Mouse (Mus musculus) gastrocnemius, postnatal 10 days (tissue): ENCODE data around the gene Il17rb. TPM values are rescaled to one million over a fixed set of nuclear protein-coding genes. Genes with fewer than 3 reads are reported as not detected.
A peak's percentile ranks its signal among the peaks of the same experiment; 100 is the strongest.

Source experiments
- DNase-seq: peaks from one replicate; pipeline ENCODE4 v3.0.0; 2021; ENCODE audit warnings: mixed read lengths
- long read RNA-seq, 2 experiments: library from polyadenylated mRNA; stranded (forward); transcript quantifications; one replicate each; pipeline ENCODE4 v2.0.0; 2021
- total RNA-seq, 2 experiments: library from RNA; stranded (reverse); gene quantifications; 2 replicates each; pipeline ENCODE4 v1.2.3; 2021

The Il17rb gene
- under 1 TPM in 1 of 2 experiments, not detected in 1; 0.16 TPM for total RNA-seq
- long read RNA-seq, experiment 1, partial matches to known transcripts, result 0 of 1 reads
- long read RNA-seq, experiment 1, other reads (novel, unspliced or antisense), result 1 of 1 reads
- long read RNA-seq, experiment 2, result 0 reads

DNA sequence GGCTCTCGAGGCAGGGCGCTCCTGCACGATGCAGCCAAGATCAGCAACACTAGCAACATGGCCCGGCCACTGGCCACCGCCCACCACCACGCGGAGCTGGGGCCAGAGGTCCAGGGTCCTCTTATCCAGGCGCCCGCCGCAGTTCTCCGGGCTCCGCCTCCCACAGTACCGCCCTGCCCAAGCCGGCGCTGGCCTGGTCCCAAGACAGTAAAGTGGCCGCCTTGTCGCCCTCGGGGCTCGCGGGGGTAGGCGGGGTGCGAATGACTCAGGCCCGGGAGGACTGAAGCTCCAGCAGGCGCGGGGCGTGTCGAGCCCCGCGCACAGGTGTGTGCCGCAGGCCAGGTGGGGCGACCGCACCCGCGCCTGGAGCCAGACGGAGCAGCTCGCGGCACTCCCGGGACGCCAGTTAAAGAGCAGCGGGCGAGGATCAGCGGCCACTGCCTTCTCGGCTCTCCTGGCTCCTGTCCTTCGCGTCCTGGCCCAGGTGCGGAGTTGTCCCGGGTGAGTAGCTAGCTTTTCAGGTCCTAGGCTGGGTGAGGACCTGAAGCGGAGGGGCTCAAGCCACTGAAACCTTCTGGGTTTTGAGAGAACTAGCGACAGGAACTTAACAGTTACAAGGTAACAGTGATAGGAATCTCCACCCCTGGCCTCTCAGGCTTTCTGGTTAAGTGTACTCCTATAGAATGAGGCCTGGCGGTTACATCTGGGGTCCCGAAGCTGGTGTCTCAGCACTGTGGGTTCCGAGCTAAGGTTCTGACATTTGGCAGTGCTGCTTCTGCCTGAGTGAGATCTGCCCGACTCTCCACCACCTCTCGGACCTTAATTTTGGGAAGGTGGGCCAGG is at the start of gene Il17rb, which contains the start of gene Chdh:
TSS of gene Il17rb (minus strand) at position 164 of the 843 bp plus-strand sequence.
TSS of gene Chdh (plus strand) at position 291 of the 843 bp plus-strand sequence.
- peak; percentile 66 for DNase-seq

DNA sequence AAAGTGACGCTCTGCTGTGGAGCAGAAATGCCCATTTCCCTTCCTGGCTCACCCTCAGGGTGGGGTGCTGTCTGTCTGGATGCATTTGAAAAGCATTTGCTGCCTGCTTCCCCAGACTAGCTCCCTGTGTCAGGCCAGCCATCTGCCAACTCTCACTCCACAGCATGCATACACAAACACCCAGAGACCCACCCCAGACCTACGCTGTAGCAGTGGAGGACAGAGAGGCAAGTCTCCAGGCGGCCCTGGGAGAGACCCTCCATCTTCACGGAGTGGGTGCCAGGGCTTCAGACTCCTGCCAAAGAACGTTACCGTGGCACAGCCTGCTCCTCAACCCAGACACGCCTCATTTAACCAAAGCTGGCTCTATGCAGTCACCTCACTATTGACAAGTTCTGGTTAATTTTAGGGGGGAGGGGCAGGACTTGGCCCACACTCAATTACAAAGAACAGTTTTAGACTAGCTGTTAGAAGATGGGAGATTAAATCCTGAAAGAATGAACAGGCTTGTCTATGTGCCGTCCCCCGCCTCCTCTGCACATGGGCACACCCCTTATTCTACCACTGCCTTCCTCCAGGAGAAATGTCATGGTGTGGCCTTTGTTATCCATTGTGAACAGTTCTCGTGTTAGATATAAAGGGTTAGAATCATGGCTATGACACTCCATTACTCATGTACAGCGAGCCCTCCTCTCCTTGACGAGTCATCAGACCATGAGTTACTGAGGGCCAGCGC is 47.5 kb upstream of the Il17rb start:
- DNase-seq, result no peak

DNA sequence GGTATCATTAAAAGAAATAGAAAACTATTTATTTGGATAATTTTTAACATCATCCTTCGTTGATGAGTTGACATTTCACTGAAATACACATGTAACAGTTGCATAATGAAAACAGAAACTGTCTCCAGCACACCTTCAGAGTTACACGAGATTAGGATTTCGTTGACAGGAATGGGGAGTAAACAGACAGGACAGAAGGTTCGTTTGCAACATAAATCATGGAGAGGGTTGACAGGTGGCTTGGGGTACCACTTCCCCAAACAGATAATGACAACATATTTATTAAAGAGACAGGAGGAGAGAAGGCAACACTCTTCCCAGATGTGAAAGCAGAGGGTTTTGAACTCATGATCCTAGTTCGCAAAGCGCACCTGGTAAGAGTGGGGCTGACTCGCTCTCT is 46.2 kb upstream of the Il17rb start:
- no peak for DNase-seq

DNA sequence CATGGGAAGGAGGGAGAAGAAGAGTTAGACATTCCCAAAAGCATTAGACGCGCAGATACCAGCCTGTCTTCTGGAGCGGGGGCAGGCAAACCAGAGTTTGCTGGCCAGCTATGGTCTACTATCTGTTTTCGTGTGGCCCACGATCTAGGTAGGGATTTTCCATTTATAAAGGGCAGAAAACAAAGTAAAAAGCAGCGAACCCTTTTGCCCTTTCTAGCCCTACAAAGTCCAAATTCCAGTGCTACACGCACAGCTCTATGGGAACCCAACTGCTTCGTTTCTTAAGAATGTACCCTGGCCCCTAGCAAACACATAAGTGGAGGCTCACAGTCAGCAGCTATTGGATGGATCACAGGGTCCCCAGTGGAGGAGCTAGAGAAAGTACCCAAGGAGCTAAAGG is 41.6 kb upstream of the Il17rb start:
- no peak for DNase-seq

DNA sequence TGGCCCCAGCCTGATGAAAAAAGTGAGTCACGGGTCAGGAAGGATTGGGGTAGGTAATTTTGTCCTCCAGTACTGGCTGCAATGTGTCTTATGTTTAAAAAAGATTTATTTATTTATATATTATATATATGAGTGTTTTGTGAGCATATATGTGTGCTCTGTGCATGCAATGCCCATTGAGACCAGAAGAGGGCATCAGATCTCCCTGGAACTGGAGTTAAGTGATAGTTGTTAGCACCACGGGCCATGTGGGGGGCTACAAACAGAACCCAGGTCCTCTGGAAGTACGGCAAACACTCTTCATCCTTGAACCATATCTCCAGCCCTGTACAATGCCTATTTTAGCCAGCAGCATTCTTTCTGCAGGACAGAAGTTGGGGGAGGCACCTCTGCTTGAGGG is 39.4 kb upstream of the Il17rb start:
- no peak for DNase-seq

DNA sequence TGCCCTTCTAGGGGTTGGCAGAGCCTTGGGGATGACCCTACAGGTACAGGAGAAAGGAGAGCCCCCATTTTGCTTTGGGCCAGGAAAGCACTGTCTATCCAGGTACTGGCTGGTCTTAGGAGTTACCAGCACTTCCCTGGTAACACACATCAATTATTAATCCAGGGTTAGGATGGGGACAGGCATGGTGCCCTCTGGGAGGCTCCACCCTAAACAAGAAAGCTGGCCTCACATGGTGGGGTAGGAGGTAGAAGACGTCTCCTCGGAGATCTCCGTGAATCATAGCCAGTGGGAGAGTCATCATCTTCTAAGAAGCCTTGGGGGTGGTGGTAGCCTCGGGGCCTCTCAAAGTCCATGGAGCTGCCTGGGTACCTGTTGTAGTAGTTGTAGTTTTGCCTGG is 38.3 kb upstream of the Il17rb start:
- DNase-seq, result no peak

DNA sequence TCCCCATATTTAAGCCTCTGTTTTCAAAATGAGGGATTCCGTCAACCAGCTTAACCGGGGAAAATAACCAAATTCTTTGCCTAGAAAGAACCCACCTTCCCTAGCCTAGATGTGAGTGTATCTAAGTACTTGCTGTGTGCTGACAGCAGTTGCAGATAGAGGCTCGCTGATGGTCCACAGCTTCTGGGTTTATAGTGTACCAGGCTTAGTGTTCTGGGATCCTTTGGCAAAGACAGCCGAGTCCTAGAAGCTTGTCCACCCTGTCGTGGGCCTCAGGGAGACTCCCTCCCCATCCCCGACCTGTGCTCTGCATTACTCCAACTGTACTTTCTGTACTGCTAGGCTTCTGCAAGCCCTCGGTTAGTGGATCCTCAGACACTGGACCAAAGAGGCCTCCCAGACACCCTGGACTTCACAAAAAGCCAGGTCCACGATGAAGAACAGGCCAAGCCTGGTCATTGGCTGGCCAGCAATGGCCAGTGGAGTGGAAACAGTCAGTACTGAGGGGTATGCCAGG is 37.1 kb upstream of the Il17rb start:
- DNase-seq, result no peak

DNA sequence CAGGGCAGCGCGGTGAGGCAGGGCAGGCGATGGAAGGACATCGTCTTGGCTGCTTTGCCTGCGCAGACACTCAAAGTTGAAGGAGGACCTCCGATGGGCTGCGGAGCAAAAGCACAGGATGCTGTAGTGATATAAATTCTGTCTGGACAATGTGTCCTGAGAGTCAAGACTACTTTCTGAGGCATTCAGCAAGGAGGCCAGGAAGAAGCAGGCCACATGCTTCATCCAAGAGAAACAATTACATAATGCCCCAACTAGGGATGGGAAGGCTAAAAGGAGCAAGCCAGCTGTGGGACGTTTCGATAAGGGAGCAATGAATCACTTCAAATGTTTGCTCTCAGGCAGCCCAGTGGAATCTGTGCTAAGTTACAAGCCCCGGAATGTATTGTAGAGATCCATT is 36.5 kb upstream of the Il17rb start:
- no peak for DNase-seq

DNA sequence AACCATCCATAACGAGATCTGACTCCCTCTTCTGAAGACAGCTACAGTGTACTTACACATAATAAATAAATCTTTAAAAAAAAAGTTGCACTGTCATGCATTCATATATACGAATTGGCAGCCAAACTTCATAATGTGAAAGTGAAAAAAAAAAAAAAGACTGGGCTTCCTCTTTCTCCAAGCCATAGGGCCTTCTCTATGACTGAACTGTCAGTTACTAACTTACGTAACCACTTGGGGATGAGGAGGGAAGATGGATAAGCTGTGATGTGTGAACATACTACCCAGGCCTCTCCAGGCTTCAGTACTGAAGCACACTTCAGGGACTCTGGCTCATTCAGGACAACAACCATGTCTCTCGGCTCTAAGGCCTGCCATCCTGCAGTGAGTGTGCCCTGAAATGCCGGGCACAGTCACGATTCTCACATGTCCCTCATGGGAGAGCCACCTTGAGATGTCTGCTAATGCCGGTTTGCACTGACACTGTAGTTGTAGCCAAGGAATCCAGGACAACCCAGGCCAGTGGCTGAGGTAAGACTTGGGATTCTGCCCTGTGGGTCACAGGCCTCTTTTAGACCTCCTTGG is 34.8 kb upstream of the Il17rb start:
- no peak for DNase-seq

DNA sequence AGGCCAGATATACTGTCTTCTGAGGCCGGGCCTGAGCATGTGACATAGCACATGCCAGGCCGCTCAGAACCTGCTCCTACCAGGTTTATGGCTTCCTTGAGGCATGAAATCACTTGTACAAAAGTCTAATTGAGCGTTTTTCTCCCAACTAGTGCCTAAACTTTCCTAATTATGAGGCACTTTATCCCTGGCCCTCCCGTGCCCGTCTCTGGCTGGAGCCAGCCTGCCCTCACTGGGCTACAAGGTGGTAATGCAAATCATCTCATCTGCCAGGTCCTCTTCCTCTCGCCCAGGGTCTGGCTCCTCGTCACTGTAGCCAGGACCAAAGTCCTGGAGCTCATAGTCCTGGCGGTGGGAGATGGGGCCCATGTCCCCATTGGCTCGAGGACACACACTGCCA is 33.1 kb upstream of the Il17rb start:
- DNase-seq, result no peak

DNA sequence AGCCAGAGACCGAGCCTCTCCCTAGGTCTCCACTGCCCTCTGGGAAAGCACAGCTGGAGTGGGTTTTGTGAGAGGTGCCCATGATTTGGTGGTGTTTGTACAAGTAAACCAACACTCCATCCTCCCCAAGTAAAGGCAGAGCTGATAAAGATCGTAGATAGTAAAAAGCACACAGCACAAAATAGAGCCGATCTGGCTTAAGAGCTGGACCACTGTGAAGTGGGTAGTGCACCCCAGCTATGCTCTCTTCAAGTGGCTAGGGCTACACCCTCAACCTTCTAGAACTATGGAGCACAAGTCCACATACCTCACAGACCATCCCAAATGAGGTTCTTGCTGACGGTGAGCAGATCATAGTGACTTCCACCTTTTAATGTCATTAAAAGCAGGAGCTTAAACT is 30.7 kb upstream of the Il17rb start:
- no peak for DNase-seq

DNA sequence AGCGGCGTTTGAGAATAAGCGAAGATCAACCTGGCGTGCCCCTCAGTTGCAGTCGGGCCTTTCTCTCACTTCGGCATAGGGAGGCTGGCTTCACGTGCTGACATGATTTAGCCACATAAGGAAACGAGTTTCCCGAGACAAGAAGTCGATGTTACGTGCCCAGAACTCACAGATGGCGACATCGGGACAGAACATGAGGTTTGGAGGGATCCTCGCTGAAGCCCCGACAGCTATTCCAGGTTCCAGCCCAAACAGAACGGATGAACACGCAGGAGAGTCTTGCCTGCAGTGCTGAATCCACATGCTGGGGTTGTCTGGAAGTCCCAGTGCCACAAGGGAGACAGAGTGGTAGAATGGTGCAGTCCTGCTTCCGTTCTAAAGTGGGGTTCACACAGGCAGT is 29.7 kb upstream of the Il17rb start:
- no peak for DNase-seq

DNA sequence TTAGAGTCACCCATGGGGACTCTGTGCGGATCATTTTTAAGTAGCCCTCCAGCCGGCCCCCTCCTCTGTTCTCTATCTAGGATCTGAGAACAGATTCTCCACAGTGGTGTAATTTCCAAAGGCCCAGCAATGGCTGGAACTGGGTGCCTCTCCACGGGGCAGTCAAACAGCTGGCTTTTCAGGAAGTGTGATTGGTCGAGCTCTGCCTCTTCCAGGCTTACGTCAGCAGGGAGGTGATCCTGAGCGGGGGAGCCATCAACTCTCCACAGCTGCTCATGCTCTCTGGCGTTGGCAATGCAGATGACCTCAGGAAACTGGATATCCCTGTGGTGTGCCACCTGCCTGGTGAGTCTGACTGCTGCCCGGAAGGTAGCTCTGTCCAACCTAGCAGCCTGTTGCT is 24.7 kb upstream of the Il17rb start:
- no peak for DNase-seq

DNA sequence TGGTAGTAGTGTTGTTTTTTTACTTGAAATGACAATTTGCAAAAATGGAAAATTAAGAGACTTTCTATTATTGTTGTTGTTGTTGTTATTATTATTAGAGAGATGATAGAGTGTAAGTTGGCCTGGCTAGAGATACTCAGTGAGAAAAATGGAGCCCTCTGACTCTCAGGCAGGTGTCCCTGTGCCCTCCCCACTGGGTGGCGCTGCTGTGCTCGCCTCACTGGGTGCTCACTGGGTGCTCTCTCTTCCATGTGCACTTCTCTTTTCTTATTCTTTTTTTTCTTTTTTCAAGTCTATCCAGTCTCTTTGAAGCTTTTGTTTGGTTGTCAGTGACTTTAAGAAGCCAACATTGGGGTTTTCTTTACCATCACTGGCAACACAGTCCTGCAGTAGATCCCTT is 18.7 kb upstream of the Il17rb start:
- no peak for DNase-seq

DNA sequence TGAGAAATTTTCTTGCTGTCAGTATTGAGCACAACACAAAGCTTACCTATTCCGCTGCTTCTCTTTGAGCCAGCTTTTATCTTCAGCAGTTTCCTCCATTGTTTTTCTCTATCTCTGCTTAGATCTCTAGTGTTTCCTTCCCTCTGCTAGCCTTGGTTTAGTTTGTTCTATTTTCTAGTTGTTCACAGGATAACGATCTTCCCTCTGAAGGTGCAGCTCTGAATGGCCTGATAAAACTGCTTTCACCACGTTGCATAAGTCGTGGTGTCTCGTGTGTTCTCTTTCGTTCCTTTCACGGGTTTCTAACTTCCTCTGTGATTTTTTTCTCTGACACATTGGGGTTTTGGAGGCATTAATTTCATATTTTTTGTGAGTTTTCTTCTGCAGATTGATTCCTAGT is 15.7 kb upstream of the Il17rb start:
- DNase-seq, result no peak

DNA sequence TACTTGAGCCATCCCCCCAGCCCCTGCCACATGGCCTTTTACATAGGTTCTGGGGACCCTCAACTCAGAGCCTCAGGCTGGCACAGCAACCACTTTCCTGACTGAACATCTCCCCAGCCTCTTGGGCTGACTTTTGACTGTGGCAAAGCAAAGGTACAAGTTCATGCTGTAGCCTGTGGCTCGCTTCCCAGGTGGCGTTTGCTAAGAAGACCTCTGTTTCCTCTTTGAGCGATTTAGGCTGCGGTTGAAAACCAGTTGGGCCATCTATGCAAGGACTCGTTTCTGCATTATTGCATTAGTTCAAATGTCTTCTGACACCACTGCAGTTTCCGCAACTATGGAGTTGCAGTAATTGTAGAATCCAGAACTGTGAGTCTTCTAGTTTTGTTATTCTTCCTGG is 13.8 kb upstream of the Il17rb start:
- DNase-seq, result no peak

DNA sequence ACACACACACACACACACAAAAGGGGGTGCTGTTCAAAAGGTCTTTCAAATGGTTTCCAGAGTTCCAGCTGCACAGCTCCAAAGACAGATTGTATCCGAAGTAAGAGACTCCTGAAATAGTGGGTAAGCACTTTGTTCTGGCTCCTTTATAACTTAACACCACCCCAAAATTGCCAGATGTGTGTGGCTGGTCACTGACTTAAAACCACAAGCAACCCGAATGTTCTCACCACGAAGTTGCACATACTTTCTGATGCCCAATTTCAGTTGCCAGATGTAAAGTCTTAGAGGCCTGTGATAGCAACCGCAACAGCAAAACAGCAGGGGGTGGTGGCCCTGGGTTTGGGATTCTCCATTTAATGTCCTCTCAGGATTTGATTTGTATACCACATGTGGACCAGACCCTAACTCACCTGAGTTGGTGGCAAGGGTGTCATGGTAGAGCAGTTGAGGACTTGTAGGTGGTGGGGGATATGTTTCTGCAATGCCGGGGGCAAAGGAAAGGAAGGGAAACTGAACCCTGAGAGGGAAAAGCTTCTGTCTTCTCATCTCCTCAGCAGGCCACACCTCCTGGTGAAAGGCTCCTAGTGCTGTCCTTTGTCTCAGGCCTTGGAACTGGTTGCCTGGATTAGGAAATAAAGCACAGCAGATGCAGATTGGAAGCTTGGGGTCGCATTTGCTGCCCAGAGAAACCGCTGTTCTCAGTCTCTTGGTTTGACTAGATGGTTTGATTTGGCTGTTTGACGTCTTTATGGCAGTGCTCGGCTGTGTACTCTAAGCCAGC is 11.3 kb upstream of the Il17rb start:
- DNase-seq, result no peak

DNA sequence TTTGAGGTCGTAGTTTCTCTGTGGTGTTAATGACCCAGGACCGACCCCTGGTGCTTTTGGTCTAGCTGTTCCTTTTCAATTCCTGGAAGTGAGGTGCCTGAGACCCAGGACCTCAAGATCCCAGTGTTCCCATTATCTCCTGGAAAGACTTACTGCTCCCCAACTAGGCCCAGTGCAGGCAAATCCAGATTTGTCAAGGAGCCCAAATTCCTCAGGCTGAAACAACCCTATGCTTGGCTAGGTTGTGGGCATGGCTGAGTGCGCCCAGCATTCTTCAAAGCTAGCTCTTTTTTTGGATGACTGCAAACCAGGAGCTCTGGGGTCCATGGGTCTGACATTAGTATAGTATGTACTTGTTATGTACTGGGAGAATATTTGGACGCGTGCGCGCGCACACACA is 10.7 kb upstream of the Il17rb start:
- DNase-seq, result no peak

DNA sequence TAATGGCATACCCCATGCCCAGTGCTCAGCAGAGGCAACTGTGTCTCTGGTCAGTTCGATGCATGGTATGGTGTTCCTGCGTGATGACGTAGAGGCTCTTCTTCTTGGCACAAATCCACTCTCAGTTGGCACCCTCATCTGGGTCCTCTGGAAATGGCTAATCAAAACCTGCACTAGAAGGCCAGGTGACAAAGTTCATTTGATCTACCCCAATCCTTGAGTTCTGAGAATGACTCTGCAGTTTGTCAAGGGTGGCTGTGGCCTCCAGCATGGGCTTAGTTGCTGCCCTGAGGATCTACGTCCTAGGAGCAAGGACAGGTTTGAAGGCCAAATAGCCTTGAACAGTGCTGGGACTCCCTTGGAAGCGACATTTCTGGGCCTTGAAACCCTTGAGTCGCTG is 10.2 kb upstream of the Il17rb start:
- no peak for DNase-seq

DNA sequence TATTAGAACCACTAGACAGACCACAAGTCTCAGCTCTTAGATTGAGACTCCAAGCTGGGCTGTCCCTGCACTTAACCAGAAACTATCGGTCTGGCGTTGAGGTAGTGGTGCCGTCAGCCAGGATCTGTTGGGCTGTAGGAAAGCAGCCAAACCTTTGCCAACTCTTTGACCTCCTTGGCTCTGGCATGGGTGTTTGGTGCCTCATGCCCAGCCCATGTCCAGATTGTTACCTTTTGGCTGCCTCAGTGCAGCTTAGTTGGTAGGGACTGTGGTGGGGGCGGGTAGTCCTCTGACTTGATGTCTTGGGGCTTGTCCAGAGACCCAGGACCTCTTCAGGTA is 9.7 kb upstream of the Il17rb start:
- no peak for DNase-seq

DNA sequence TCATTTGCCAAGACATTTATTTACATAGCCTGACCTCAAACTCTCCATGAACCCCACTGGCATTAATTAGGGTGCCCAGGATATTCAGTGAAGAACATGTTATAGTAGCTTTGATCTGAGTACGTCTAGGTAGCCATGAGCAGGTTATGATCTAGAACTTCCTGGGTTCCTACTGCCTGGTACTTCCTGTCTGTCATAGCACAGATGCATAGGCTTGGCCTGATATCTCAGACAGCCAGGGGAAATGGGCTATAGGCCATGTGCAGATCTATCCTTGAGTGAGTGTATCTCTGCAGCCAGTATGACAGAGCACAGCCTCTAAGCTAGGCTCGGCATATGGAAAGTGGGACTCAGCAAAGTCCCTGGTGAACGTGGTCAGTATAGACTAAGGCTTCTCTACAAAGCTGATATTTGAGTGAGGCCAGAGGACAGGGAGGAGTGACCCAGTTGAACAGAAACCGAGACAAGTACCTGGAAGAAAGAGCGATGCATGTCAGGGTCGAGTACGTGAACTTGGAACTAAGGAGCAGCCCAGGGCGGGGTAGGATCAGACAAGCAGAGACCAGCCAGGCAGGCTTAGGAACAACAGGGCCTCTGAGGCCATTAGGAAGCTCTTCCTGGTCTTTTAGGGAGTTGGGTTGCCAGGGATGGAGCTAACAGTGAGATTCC is 9.2 kb upstream of the Il17rb start:
- DNase-seq, result no peak

DNA sequence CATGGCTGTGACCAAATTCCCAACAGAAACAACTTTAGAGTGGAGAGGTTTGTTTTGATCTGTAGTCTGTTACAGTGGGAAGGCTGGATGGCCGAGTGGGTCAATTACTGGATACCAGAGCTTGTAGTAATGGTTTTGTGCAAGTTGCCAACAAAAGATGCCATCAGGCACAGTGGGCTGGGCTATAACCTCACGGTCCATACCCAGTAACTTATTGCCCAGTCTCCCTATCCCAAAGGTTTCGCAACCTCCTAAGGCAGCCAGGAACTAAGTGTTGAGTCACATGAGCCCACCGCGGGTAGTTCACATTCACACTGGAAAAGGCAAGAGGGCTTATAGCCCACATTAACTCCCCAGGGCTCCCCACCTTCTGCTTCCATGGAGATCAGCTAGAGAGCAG is 8.0 kb upstream of the Il17rb start:
- no peak for DNase-seq
